Mouse (Mus musculus) liver, postnatal 0 days (tissue): ENCODE data around the gene Slc26a3.

ENCODE experiments used
- CTCF ChIP-seq: sonication (generic); IDR thresholded peaks from 2 replicates; pipeline ENCODE4 v1.5.1; 2016; ENCODE audit warnings: antibody characterized with exemption, low read depth
- EP300 ChIP-seq: IDR thresholded peaks from 2 replicates; pipeline ENCODE4 v1.6.1; 2016; ENCODE audit warnings: antibody characterized with exemption, low read depth, mild to moderate bottlenecking

GRCm38 (mm10) chr12:31508496-31508895, 117.8 kb downstream of the Slc26a3 start:
- TF ChIP-seq CTCF (no peak), EP300 (no peak)
